Mouse (Mus musculus) brain, embryonic 18.5 days (tissue): ENCODE results near the gene Hikeshi.

Source experiments
- DNase-seq: peaks from one replicate; pipeline ENCODE4 v3.0.0-alpha.2; 2012; ENCODE audit warnings: low read depth, low spot score

Gene Hikeshi

DNA sequence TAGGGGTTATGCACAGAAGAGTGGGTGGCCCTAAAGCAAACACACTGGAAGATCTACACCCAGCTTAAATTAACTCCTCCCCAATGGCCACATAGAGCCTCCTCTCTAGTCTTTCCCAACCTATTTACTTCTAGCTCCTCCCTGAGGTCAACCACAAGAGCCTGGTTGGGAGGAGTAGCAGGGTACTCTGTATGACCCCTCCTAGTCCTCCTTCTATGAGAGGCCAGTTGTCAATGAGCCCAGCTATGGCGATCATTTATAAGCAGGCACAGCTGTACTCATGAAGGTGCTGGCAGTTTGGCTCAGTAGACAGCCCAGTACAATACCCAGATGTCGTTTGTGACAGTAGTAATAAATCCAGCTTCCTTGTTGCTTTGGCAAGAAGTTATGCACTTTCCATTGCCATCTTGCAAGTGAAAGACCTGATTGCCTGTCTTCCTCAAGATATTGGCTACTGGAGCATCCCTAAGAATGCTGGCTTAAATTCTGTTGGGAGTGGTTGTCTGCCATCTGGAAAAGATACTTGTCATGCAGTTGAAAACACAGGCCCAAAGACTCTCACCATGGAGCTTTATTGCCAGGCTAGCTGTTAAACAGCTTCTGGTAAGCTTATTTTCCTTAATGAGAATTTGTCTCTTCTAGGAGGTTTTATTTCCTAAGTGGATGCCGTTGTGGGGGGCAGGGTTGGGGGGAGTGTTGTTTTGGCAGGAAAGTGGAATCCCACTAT is 27.4 kb downstream of the Hikeshi start:
- DNase-seq, result no peak

DNA sequence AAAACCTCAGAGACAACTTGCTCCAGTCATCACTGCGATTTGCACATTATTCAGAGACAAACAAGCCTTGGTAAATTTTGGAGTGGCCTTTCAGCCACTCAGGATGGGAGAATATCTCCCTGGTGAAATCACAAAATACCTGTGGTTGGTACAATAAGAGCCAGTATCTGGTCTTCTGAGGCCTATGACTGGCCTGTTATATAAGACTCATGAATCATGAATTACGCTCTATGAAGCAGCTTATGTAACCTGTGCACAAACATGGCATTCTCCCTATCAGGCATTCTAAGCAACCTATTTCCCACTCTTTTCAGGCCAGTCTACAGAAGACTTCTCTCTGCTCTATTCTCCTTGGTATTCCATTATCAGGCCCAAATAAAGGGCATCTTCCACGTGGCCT is 28.6 kb downstream of the Hikeshi start:
- no peak for DNase-seq

DNA sequence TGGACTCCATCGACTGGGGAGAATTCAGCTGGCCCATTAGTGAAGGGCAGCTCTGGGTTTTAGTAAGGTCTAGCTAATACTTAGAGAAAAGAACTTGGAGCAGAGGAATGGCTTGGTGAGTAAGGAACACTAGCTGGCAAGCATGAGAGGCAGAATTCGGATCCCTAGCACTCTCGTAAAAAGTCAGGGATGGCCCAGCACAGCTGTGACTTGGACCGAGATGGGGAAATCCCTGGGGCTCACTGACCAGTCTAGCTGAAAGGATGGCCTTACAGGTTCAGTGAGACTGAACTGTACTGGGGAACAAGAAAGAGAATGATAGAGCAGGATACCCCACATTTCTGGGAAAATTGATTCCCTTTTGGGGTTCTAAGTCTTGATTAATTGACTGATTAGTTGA is 31.3 kb downstream of the Hikeshi start:
- DNase-seq, result no peak

DNA sequence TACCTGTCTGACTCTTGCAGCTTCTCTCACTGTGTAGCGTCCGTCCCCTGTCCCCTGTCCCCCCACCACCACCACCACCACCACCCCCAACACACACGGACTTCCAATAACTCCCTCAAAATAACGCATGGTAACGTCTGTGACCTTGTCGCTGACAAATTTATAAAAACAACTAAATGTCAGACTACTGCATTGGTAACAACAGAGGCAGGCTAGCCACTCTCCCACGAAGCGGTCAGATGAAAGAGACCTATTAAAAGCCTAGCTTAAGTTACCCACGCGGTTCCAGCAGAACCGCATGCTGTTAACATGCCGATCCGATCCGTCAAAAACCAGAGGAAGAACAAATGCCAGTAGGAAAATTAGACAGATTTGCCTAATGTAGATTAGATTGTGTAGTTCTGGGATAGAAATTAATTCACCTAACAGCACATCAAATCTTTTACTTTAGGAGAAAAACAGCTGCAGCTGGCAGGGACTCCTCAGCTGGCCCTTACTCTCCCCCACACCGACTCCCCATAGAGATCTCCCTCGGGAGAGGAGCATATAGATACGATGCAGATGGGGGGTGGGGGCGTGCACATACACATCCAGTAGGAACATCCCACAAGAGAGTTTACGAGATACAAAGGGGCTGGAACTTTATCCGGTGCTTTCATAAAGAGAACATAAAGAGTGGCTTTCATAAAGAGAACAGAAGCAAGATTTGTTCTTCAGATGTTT is 31.9 kb downstream of the Hikeshi start:
- DNase-seq, result no peak

DNA sequence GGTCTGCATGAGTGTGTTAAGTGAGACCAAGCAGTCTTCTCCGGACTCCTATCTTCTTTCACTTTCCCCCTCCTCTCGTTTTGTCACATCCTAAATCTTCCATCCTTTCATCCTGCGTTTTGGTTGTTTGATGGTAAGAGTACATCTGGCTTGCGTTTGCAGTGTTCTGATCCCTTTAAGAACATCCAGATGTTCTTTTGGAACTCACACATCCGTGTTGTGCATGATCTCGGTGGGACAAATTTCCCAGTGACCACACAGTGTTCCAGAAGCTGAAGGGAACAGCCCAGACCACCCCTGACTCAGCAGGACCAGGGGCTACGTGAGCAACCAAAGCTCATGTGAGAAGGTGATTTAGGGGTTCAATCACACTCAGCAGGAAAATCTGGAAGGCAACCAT is 32.6 kb downstream of the Hikeshi start:
- DNase-seq, result no peak

DNA sequence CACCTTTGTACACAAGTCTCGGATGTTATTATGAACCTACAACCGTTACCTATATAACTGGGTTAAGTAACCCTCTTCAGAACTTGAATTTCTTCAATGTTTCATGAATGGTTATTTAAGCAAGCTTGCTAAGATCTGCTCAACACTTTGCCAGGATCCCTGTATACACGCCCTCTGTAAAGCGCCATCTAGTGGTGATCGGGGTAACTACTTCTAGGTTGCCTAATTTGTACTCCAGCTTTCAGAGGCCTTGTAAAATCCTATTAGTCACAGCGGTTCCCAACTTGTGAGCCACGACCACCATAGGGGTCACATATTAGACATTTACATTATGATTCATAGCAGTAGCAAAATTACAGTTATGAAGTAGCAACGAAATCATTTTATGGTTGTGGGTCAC is 33.1 kb downstream of the Hikeshi start:
- DNase-seq, result no peak

DNA sequence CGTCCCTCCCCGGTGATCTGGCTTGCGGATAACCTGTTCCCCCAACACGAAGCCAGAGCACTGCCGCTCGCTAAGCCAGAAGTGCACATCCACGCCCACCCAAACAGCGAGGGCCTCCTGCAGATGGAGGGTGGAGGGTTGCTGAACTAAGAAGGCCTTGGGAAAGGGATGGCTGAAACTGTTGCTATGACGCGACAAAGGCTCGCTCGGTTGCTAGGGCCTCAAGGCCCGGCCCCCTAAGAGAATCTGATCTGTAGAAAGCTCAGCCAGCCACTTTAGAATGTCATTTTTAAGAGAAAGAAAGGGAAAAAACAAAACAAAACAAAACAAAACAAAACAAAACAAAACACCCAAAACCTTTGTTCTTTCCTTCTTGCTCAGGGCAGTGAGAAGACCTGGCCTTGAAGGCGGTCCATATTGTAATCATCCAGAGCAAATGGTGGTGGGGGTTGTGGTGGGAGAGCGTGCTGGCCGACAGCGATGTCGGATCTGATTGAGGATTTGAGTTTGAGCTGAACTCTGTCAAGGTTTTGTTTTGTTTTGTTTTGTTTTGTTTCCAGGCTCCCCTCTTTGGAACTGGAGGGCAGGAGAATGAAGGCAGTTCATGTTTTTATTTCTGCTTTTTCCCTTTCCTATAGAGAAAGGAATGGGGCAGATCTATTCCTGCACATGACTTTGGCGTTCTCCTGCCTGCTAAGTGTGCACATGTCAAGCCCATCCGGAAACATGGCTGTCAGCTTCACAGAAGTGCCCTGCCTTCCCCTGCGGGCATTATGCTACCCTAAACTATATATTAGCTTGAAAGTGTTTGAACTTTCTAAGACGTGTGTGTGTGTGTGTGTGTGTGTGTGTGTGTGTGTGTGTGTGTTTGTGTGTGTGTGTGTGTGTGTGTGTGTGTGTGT is 37.3 kb downstream of the Hikeshi start, which contains the start of gene Ccdc81:
Gene Ccdc81 (minus strand): TSS at position 188 of the 902 bp plus-strand sequence.
- no peak for DNase-seq

DNA sequence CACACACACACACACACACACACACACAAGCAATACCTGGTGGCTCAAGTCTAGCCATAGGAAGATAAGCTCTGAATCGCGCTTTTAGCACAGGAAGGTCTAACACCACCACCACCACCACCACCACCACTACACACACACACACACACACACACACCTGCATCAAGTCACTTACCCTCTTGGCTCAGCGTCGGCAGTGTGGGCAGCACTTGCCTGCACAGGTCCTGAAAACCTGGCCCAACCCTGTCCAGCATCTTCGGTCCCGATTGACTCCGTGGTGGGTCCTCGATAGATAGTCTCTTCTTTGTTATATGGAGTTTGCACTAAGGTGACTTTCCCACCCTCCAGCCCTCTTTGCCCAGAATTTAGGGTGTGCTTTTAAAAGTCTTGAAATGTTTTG is 38.0 kb downstream of the Hikeshi start:
- DNase-seq, result no peak

DNA sequence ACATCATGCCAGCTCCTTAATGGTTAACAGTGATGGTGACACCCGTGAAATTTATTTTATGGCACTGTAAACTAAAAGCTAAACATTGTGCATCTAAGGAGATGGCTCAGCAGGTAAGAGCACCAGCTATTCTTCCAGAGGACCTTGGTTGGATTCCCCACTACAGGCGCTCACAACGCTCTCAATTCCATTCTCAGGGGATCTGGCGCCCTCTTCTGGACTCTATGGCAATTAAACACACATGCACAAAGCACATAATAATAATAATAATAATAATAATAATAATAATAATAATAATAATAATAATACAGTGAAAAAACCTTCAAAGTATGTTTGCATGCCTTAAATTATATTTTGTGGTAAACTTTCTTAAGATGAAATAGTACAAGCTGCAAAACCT is 49.1 kb downstream of the Hikeshi start:
- no peak for DNase-seq

DNA sequence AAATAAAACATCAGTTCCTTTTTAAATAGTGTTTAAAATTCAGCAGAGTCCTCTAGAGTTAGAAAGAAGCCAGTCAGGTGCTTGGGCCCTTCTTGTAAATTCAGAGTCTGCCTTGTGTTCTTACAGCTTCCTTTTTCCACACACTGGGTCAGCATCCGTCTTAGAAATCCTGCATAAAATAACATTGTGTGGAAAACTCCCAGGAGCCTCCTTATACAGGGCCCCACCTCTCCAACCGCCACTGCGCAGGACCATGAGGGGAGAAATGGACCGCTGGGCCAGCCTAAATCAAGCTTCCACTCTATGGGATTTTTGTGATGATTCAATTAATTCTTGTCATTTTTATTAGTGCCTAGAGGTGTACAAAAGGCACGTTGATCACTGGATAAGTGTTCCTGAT is 49.6 kb downstream of the Hikeshi start:
- DNase-seq, result no peak

DNA sequence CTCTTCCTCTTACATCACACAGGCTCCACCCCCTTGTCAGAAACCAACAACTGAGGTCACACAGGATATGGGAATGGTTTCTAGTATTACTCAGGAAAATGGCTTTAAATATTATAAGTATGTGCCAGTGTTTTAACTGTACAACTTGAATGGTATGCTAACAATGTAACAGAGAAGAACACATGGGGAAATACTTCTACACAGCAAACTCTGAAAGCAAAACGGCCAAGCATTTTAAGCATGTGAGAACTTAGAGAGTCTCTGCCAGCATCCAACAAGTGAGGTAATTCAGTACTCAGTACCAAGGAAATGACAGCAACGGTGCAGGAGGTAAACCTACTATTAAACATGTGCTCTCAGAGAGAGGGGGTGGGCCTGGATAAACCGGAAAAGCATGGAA is 56.5 kb downstream of the Hikeshi start:
- DNase-seq, result no peak

DNA sequence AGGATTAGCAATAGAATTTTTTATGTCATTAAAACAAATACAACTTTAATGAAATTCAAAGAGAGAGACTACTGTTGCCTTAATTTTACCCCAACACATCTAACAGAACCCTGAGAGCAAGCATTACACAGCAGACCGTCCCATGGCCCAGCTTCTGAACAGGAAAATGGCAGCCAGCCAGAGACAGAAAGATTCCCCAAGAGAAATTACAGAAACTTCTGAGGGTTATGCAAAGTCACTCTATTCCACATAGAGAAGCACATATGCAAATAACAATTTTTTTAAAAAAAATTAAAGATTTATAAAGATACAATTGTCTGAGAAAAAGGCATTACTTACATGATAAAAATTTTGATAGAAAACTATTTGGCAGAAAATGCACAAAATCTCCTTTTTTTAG is 61.3 kb downstream of the Hikeshi start:
- no peak for DNase-seq
